Mouse (Mus musculus) hindbrain, embryonic 16.5 days (tissue): Measurements from ENCODE around the gene Rpl27a. TPM values are rescaled to one million over a fixed set of nuclear protein-coding genes. Genes with fewer than 3 reads are reported as not detected.

Experiments used
- ATAC-seq: fragments of 200-750 bp; cut with Nextera tagmentation; 2 replicates; pipeline ENCODE4 v1.8.0; 2017; ENCODE audit warnings: moderate TSS enrichment, moderate library complexity
- H3K27ac ChIP-seq: fragments of 300-500 bp; sonication (generic); 2 replicates; pipeline ENCODE4 v1.5.1; 2014; ENCODE audit warnings: low read depth, mild to moderate bottlenecking, control low read depth, low read length, moderate library complexity
- H3K27me3 ChIP-seq: fragments of 300-500 bp; sonication (generic); replicated peaks from 2 replicates; pipeline ENCODE4 v1.6.1; 2014; ENCODE audit warnings: low read length; ENCODE audit not compliant: control insufficient read depth, insufficient read depth
- H3K36me3 ChIP-seq: fragments of 300-500 bp; sonication (generic); 2 replicates; pipeline ENCODE4 v1.6.1; 2014; ENCODE audit warnings: mild to moderate bottlenecking, low read length, moderate library complexity, mixed read lengths; ENCODE audit not compliant: control insufficient read depth, insufficient read depth
- H3K4me1 ChIP-seq: fragments of 300-500 bp; sonication (generic); 2 replicates; pipeline ENCODE4 v1.6.1; 2014; ENCODE audit warnings: low read depth, low read length; ENCODE audit not compliant: control insufficient read depth, insufficient read depth
- H3K4me2 ChIP-seq: fragments of 300-500 bp; sonication (generic); 2 replicates; pipeline ENCODE4 v1.6.1; 2014; ENCODE audit warnings: mild to moderate bottlenecking, low read length, control low read depth, moderate library complexity
- H3K4me3 ChIP-seq: fragments of 300-500 bp; sonication (generic); 2 replicates; pipeline ENCODE4 v1.5.1; 2014; ENCODE audit warnings: mild to moderate bottlenecking, low read length, control low read depth, moderate library complexity
- H3K9ac ChIP-seq: fragments of 300-500 bp; sonication (generic); 2 replicates; pipeline ENCODE4 v1.6.1; 2014; ENCODE audit warnings: low read depth, mild to moderate bottlenecking, control low read depth, low read length, moderate library complexity
- H3K9me3 ChIP-seq: fragments of 300-500 bp; sonication (generic); 2 replicates; pipeline ENCODE4 v1.6.1; 2014; ENCODE audit warnings: mild to moderate bottlenecking, low read length, moderate library complexity; ENCODE audit not compliant: control insufficient read depth
- WGBS: fragments of 180-500 bp; shearing (Covaris S2); extraction: QIAGEN DNeasy Blood & Tissue Kit; methylation state at CpG from one replicate; pipeline ENCODE4 v1.1.7; 2014; 5-methylcytosine and 5-hydroxymethylcytosine counted together
- polyA plus RNA-seq: library from polyadenylated mRNA; unstranded; fragments of >200 nt; fragmentation: Nextera tagmentation; extraction: Ambion mirVana; gene quantifications from 2 replicates; pipeline ENCODE4 v1.2.1, GENCODE M21; 2015

Rpl27a gene
- 76.0 and 80.8 TPM in 2 replicates for polyA plus RNA-seq

DNA sequence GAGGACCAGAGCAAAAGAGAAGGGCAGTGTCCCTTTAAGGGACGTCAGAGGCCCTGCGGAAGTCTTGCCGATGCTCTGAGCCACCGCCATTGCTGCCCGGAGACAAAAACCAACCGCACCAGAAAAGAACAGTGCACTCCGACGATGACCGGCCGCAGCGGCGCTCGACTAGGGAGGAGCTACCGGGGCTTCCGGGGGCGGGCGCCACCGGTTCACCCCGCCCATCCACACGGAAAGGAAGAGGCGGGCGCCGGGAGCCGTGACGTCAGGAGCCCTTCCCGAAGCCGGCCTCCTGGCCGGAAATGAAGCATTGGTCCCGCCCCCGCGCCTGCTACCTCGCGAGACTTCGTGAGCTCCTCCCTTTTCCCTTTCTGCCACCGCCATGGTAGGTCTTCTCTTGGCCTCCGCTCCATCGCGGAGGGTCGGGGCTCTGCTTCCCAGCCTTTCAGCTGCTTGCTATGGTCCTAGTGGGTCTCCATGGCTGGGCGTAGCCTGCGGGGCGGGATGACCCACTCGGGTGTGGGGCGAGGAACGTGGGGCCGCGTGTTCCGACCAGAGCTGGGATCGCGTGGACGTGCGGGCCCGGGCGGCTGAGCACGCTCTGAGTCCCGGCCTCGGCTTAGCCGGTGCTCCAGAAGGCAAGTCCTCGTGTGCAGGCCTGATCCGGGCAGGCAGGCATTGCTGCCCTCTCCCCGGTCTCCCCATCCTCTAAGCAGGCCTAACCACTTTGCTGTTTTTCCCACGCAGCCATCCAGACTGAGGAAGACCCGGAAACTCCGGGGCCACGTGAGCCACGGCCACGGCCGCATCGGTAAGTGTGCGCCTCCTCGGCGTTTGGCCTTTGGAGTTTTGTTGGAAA is at the start of gene Rpl27a:
Gene Rpl27a, plus strand, starts transcription at position 310 of the 859 bp plus-strand sequence.
- under 1% methylated on average over 65 of the region's 72 CpGs for WGBS
- ATAC-seq: peak; percentile 96
- H3K36me3 ChIP-seq: peaks cover 22% of the 10 kb centered on the region
- H3K27ac ChIP-seq: peak within 1 kb of the TSS; percentile 96
- H3K4me1 ChIP-seq: peaks cover 20% of the 10 kb centered on the region
- H3K4me2 ChIP-seq: peak within 1 kb of the TSS; percentile 98
- H3K9me3 ChIP-seq: no peaks in the 10 kb centered on the region
- no peaks in the 10 kb centered on the region for H3K27me3 ChIP-seq
- H3K4me3 ChIP-seq: peak within 1 kb of the TSS; percentile 96
- peak within 1 kb of the TSS; percentile 99 for H3K9ac ChIP-seq

DNA sequence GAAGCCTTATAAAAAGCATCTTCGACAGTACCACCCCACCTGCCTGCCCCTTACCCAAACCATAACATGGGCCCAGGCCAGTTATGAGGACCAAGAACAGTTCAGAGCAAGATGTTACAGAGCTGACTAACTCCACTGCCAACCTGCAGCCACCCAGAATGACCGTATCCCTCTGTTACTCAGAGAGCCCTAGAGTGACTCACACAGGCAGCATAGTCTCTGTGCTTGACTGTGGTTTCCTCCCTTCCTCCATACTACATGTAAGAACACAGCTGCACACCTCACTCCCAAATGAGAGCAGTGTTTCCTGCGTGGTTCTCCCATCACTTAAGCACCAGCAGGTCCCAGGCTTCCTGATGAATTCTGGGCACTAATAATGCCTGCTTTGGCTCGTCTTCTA is 48.2 kb upstream of the Rpl27a start:
- Histone ChIP-seq H3K27ac (no peak overlapping the region), H3K4me2 (no peak overlapping the region), H3K9me3 (no peaks in the 10 kb centered on the region), H3K4me3 (no peak overlapping the region), H3K4me1 (no peaks in the 10 kb centered on the region), H3K9ac (no peak overlapping the region), H3K27me3 (no peaks in the 10 kb centered on the region), H3K36me3 (no peaks in the 10 kb centered on the region)
- WGBS: 72% methylated on average over 4 of the region's 4 CpGs
- ATAC-seq: no peak; the same call in 1 of the 2 replicates

DNA sequence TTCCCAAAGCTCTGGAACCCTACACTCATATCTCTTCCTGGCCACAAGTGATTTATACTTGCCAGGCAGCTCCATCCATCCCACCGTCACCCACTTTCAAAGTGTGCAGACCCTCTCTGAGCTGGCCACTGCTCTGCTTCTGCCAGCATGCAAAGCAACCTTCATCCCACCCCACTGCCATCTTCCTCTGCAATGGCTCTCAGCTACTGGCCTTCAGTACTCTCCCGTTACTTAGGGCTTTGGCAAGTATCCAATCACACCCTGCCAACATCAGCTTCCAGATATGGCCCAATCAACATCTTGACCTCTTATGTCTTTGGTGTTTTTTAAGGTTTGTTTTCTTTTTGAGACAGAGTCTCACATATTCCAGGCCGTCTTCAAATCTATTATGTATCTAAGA is 41.0 kb upstream of the Rpl27a start:
- Histone ChIP-seq H3K27me3 (no peaks in the 10 kb centered on the region), H3K9ac (no peak overlapping the region), H3K9me3 (no peaks in the 10 kb centered on the region), H3K36me3 (no peaks in the 10 kb centered on the region), H3K4me3 (no peak overlapping the region), H3K27ac (no peak overlapping the region), H3K4me1 (no peaks in the 10 kb centered on the region), H3K4me2 (no peak overlapping the region)
- 81% methylated on average over 3 of the region's 3 CpGs for WGBS
- no peak for ATAC-seq

DNA sequence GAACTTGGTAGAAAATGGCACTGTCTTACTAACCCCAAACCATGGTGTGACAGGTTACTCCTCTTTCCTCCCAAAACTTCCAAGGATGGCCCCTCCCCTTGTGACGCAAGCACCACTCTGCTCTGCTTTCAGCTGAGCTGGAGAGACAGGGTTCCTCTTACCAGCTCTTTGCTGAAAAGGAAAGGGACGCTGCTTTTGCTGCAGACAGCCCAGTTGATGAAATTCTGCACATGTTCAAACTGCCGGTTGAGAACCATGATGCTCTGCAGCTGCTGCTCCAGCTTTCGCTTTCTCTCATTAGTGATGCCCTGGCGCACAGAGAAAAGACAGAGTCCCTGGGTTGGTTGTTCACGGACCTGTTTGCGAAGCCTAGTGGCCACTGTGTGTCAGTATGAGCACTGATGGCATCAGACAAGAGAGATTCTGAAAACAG is 38.2 kb upstream of the Rpl27a start:
- no peak overlapping the region for H3K4me3 ChIP-seq
- H3K27me3 ChIP-seq: no peaks in the 10 kb centered on the region
- ATAC-seq: peak; percentile 69; the same call in 1 of the 2 replicates
- H3K9ac ChIP-seq: no peak overlapping the region
- H3K9me3 ChIP-seq: no peaks in the 10 kb centered on the region
- H3K36me3 ChIP-seq: no peaks in the 10 kb centered on the region
- 21% methylated on average over 7 of the region's 7 CpGs for WGBS
- peak overlapping the region; percentile 29; the same call in 1 of the 2 replicates for H3K4me2 ChIP-seq
- H3K27ac ChIP-seq: no peak overlapping the region
- H3K4me1 ChIP-seq: no peaks in the 10 kb centered on the region

DNA sequence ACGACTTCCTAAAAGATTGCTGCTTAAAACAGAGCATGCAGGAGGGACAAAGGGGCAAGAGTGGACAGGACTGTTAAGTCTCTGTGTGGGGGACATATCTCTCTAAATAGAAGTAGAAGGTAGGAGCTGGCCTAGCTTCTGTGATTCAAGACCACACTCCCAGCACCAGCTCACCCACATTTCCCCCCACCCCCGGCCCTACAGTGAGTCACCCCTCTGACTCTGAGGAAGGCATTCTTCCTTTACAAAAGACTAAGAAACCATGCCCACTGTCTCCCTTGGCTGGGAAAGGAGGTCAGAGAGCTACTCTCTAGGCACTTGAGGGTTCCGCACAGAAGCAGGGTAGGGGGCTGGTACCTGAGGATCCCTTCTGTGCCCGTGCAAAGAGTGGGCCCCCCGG is 34.7 kb upstream of the Rpl27a start:
- H3K4me3 ChIP-seq: no peak overlapping the region
- no peak overlapping the region for H3K9ac ChIP-seq
- no peaks in the 10 kb centered on the region for H3K27me3 ChIP-seq
- no peak for ATAC-seq
- H3K27ac ChIP-seq: no peak overlapping the region
- no peaks in the 10 kb centered on the region for H3K9me3 ChIP-seq
- no peaks in the 10 kb centered on the region for H3K4me1 ChIP-seq
- H3K36me3 ChIP-seq: no peaks in the 10 kb centered on the region
- H3K4me2 ChIP-seq: no peak overlapping the region
- 61% methylated on average over 5 of the region's 5 CpGs for WGBS

DNA sequence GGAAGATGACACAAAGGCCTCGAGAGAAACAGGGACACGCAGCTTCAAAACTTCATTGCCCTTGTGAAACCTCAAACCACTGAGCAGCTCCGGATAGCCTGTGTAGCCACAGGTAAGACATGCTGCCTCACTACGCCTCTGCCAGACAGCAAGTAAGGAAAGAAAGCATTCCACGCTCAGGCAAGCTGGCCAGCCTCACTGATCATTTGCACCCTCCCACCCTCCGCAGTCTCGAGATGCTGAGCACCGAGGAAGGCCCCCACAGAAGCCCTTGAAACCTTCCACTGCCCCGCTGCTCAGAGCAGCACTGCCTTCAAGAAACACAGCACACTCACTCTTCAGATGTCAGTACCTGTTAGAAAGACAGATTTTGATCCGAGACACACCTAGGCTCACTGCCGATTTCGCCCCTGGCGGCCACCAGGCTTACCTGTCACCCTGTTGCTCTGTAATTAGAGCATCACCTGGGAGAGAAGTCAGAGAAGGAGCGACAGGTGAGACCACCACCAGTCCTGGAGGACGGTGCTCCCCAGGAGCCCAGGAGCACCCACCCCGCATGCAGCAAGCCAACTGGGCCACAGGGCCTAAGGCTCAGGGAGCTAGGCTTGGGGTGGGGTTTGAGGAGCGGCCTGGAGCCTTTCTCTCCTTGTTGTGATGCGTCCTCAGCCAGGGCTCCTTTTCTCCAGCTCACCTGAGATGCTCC is 26.2 kb upstream of the Rpl27a start:
- Histone ChIP-seq H3K36me3 (no peaks in the 10 kb centered on the region), H3K9me3 (no peaks in the 10 kb centered on the region), H3K27me3 (no peaks in the 10 kb centered on the region), H3K9ac (peak overlapping the region; percentile 64), H3K4me2 (peak overlapping the region; percentile 67), H3K27ac (peak overlapping the region; percentile 62), H3K4me3 (peak overlapping the region; percentile 44), H3K4me1 (peaks cover 20% of the 10 kb centered on the region)
- ATAC-seq: peak; percentile 43
- 66% methylated on average over 18 of the region's 18 CpGs for WGBS

DNA sequence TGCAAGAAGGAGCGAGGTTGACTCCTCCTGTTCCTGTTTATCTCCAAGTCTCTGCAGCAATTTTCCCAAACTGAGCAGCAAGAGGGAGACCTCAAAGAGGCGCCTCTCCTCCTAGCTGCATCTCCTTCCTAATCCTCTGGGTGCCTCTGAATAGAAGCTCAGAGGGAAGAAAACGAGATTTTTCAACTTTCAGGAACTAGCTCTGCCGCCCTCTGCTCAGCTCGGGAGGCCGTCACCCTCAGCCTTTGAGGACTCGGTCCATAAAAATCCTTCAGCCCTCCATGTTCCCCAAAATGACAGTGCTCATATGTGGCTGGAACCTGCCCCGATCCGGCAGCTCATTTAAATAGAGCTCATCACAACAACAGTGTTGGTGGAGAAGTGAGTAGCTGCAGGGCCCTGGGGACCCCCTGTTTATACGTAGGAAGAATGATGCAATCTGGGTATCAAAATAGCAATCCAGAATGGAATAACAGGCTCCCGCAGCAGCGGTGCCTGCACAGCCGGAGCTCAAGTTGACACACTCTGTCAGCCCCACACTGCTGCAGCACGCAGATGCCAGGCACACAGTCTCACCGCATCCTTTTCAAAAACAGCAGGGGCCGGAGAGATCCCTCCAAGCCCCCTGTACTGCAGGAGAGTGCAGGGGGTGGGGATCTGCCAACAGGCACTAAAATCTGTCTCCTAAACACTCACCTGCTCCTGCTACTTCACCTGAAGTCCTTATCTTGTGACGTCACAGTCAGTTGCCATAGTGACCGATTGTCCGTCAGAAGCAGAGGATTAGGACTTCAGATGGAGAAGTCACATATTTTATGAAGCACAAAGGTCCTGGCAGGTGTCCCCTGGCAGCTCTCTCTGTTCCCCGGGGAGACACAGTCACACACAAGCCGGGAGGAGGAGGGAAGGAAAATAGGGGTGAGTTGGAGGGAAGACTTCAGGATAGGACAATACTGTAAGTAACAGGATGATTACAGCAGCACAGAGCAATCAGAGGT is 25.3 kb upstream of the Rpl27a start:
- H3K4me1 ChIP-seq: peaks cover 20% of the 10 kb centered on the region
- H3K36me3 ChIP-seq: no peaks in the 10 kb centered on the region
- H3K9me3 ChIP-seq: no peaks in the 10 kb centered on the region
- peak overlapping the region; percentile 64 for H3K9ac ChIP-seq
- no peaks in the 10 kb centered on the region for H3K27me3 ChIP-seq
- peak overlapping the region; percentile 67 for H3K4me2 ChIP-seq
- peak overlapping the region; percentile 62 for H3K27ac ChIP-seq
- ATAC-seq: peak; percentile 90
- peak overlapping the region; percentile 44 for H3K4me3 ChIP-seq
- 13% methylated on average over 21 of the region's 21 CpGs for WGBS

DNA sequence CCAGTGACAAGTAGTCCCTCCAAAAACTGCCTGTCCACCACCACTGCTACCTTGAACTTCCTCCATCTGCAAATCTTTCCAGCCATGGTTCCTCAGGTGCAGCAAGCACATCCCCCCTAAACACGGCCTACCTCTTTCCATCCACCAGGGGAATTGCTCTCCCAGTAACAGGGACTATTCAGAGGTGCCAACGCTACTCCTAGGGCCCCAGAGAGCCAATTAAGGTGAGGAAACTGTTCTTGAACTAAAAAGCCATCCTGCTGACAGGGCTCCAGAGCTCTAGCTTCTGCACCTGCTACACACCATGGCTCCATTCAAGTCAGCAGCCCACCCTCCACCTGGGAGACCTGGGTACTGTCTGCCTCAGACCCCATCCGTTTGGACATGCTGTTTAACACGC is 21.4 kb upstream of the Rpl27a start:
- no peak overlapping the region for H3K27ac ChIP-seq
- ATAC-seq: no peak
- no peak overlapping the region for H3K4me3 ChIP-seq
- 47% methylated on average over 4 of the region's 4 CpGs for WGBS
- no peaks in the 10 kb centered on the region for H3K36me3 ChIP-seq
- no peak overlapping the region for H3K4me2 ChIP-seq
- H3K9ac ChIP-seq: no peak overlapping the region; the same call in 1 of the 2 replicates
- peaks cover 17% of the 10 kb centered on the region for H3K4me1 ChIP-seq
- no peaks in the 10 kb centered on the region for H3K27me3 ChIP-seq
- H3K9me3 ChIP-seq: no peaks in the 10 kb centered on the region
